Mouse (Mus musculus): Measurements from ENCODE around the gene Mecp2. TPM values are rescaled to one million over a fixed set of nuclear protein-coding genes. Genes with fewer than 3 reads are reported as not detected.

The Mecp2 gene
- total and polyA plus RNA-seq, 2 experiments from 2014 or later = 12.3 to 84.7 TPM

GRCm38 (mm10) chrX:74030000-74030399, 105.2 kb downstream of the Mecp2 start:
- no peak for ATAC-seq (ENCODE audit: low FRiP score)
- no peak for DNase-seq (ENCODE audit: low spot score)
- H3K9ac ChIP-seq (replicated peaks; ENCODE audit: low read length, poor library complexity, severe bottlenecking) = no peak overlapping the region
- 67% methylated on average over 1 of the region's 1 CpGs for WGBS
- H3K9me3 ChIP-seq (ENCODE audit: low read length) = no peaks in the 10 kb centered on the region
- H3K27ac ChIP-seq (ENCODE audit: low read depth, low read length) = no peak overlapping the region
- no peak overlapping the region for H3K4me2 ChIP-seq (ENCODE audit: low read depth, low read length, poor library complexity, severe bottlenecking)
- no peak overlapping the region for H3K4me3 ChIP-seq (ENCODE audit: low read depth, low read length)
- no peaks in the 10 kb centered on the region for H3K4me1 ChIP-seq (ENCODE audit: insufficient read depth, low read length)
- H3K36me3 ChIP-seq (ENCODE audit: insufficient read depth, low read length) = no peaks in the 10 kb centered on the region
- H3K27me3 ChIP-seq (ENCODE audit: insufficient read depth, low read length) = no peaks in the 10 kb centered on the region
- no peak for TF ChIP-seq CTCF (IDR thresholded peaks at IDR 0.05)

GRCm38 (mm10) chrX:74023188-74024049, 111.7 kb downstream of the Mecp2 start, which contains the start of gene Irak1:
Gene Irak1 (minus strand): TSS chrX:74023918.
- WGBS = 17% methylated on average over 61 of the region's 72 CpGs

DNA sequence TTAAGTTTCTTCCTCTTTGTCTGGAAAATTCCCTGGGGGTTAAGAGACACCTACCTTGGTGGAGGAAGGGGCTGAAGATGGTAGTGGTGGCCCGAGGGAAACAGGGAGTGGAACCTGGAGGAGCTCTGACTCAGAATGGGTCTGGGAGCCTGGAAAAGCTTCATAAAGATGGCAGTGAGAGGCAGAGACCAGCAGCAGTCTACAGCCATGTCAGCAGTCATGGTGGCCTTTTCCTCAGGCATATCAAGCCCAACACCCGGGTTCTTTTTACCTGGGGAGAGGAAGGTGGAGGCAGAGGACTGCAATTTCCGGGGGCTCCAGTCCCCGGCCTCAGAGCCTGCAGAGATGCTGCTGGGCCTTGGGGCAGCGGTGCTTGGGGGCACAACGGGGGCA, 112.4 kb downstream of the Mecp2 start:
- ATAC-seq (ENCODE audit: low FRiP score) = no peak
- no peaks in the 10 kb centered on the region for H3K36me3 ChIP-seq (ENCODE audit: insufficient read depth, low read length)
- H3K27me3 ChIP-seq (ENCODE audit: insufficient read depth, low read length) = no peaks in the 10 kb centered on the region
- H3K9me3 ChIP-seq (ENCODE audit: low read length) = no peaks in the 10 kb centered on the region
- H3K4me1 ChIP-seq (ENCODE audit: insufficient read depth, low read length) = no peaks in the 10 kb centered on the region
- no peak for TF ChIP-seq CTCF (IDR thresholded peaks at IDR 0.05)
- H3K4me3 ChIP-seq (ENCODE audit: low read depth, low read length) = peak overlapping the region; percentile 47
- peak overlapping the region; percentile 55 for H3K4me2 ChIP-seq (ENCODE audit: low read depth, low read length, poor library complexity, severe bottlenecking)
- peak overlapping the region; percentile 89; the same call in 1 of the 2 replicates for H3K27ac ChIP-seq (ENCODE audit: low read depth, low read length)
- H3K9ac ChIP-seq (replicated peaks; ENCODE audit: low read length, poor library complexity, severe bottlenecking) = peak overlapping the region; percentile 71; the same call in 1 of the 2 replicates
- no peak for DNase-seq (ENCODE audit: low spot score)
- 25% methylated on average over 5 of the region's 6 CpGs for WGBS

More at GRCm38 (mm10) chrX:74023188-74024049, 111.7 kb downstream of the Mecp2 start, which contains the start of gene Irak1:
- Histone ChIP-seq H3K4me1 (ENCODE audit: insufficient read depth, low read length) (no peaks in the 10 kb centered on the region), H3K9me3 (ENCODE audit: low read length) (no peaks in the 10 kb centered on the region), H3K4me3 (ENCODE audit: low read depth, low read length) (peak within 1 kb of the TSS; percentile 47), H3K9ac (replicated peaks; ENCODE audit: low read length, poor library complexity, severe bottlenecking) (peak within 1 kb of the TSS; percentile 71), H3K27ac (ENCODE audit: low read depth, low read length) (peak within 1 kb of the TSS; percentile 89), H3K27me3 (ENCODE audit: insufficient read depth, low read length) (no peaks in the 10 kb centered on the region), H3K36me3 (ENCODE audit: insufficient read depth, low read length) (no peaks in the 10 kb centered on the region), H3K4me2 (ENCODE audit: low read depth, low read length, poor library complexity, severe bottlenecking) (peak within 1 kb of the TSS; percentile 55)
- peak; percentile 76 for TF ChIP-seq CTCF (IDR thresholded peaks at IDR 0.05)
- DNase-seq (ENCODE audit: low spot score) (peak; percentile 74), ATAC-seq (ENCODE audit: low FRiP score) (peak; percentile 89)

GRCm38 (mm10) chrX:74014597-74014996, 120.6 kb downstream of the Mecp2 start:
- Histone ChIP-seq H3K4me1 (ENCODE audit: insufficient read depth, low read length) (no peaks in the 10 kb centered on the region), H3K9me3 (ENCODE audit: low read length) (no peaks in the 10 kb centered on the region), H3K36me3 (ENCODE audit: insufficient read depth, low read length) (no peaks in the 10 kb centered on the region), H3K4me2 (ENCODE audit: low read depth, low read length, poor library complexity, severe bottlenecking) (no peak overlapping the region), H3K9ac (replicated peaks; ENCODE audit: low read length, poor library complexity, severe bottlenecking) (no peak overlapping the region), H3K27ac (ENCODE audit: low read depth, low read length) (no peak overlapping the region), H3K27me3 (ENCODE audit: insufficient read depth, low read length) (no peaks in the 10 kb centered on the region), H3K4me3 (ENCODE audit: low read depth, low read length) (no peak overlapping the region)
- 100% methylated on average over 1 of the region's 1 CpGs for WGBS
- ATAC-seq (ENCODE audit: low FRiP score) (no peak), DNase-seq (ENCODE audit: low spot score) (no peak)
- no peak for TF ChIP-seq CTCF (IDR thresholded peaks at IDR 0.05)

DNA sequence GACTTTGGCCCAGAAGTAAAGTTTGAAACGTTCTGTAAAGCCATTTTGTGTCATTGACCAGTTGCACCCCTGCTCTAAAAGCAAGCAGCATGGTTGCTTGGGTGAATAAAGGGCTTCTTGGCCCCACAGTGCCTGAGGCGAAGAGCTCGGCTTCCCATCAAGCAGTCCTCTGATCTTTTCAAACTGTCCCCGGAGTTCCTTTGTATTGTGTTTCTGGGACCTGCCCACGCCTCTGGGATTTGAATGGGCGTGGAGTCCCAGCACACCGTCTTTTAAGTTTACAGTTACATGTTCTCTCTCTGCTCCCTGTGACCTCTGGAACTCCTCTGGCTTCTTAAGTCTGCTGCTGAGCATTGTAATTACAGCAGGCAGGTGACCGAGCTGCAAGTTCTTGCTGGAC, 127.1 kb downstream of the Mecp2 start:
- no peaks in the 10 kb centered on the region for H3K36me3 ChIP-seq (ENCODE audit: insufficient read depth, low read length)
- no peaks in the 10 kb centered on the region for H3K9me3 ChIP-seq (ENCODE audit: low read length)
- H3K4me3 ChIP-seq (ENCODE audit: low read depth, low read length) = no peak overlapping the region
- TF ChIP-seq CTCF (IDR thresholded peaks at IDR 0.05) = no peak
- no peaks in the 10 kb centered on the region for H3K27me3 ChIP-seq (ENCODE audit: insufficient read depth, low read length)
- no peak overlapping the region for H3K27ac ChIP-seq (ENCODE audit: low read depth, low read length)
- no peak for DNase-seq (ENCODE audit: low spot score)
- no peak overlapping the region for H3K4me2 ChIP-seq (ENCODE audit: low read depth, low read length, poor library complexity, severe bottlenecking)
- ATAC-seq (ENCODE audit: low FRiP score) = no peak
- 26% methylated on average over 8 of the region's 8 CpGs for WGBS
- no peak overlapping the region for H3K9ac ChIP-seq (replicated peaks; ENCODE audit: low read length, poor library complexity, severe bottlenecking)
- no peaks in the 10 kb centered on the region for H3K4me1 ChIP-seq (ENCODE audit: insufficient read depth, low read length)

- ATAC-seq (ENCODE audit: low FRiP score) (peak; percentile 54; the same call in 1 of the 2 replicates), DNase-seq (ENCODE audit: low spot score) (peak; percentile 10)
- Histone ChIP-seq H3K4me1 (ENCODE audit: insufficient read depth, low read length) (no peaks in the 10 kb centered on the region), H3K9ac (replicated peaks; ENCODE audit: low read length, poor library complexity, severe bottlenecking) (no peak overlapping the region), H3K27me3 (ENCODE audit: insufficient read depth, low read length) (no peaks in the 10 kb centered on the region), H3K4me3 (ENCODE audit: low read depth, low read length) (no peak overlapping the region), H3K9me3 (ENCODE audit: low read length) (no peaks in the 10 kb centered on the region), H3K36me3 (ENCODE audit: insufficient read depth, low read length) (no peaks in the 10 kb centered on the region), H3K27ac (ENCODE audit: low read depth, low read length) (no peak overlapping the region), H3K4me2 (ENCODE audit: low read depth, low read length, poor library complexity, severe bottlenecking) (no peak overlapping the region)
- TF ChIP-seq CTCF (IDR thresholded peaks at IDR 0.05) = no peak
- WGBS = 68% methylated on average over 21 of the region's 21 CpGs
These were observed 128.8 kb downstream of the Mecp2 start for GRCm38 (mm10) chrX:74006401-74006800.
